Mouse (Mus musculus): ENCODE data around the gene Fbxo40. TPM values are rescaled to one million over a fixed set of nuclear protein-coding genes. Genes with fewer than 3 reads are reported as not detected.

Gene Fbxo40
- under 1 TPM in 1 of 2 experiments, not detected in 1; 0.18 TPM for total RNA-seq (2023)

DNA sequence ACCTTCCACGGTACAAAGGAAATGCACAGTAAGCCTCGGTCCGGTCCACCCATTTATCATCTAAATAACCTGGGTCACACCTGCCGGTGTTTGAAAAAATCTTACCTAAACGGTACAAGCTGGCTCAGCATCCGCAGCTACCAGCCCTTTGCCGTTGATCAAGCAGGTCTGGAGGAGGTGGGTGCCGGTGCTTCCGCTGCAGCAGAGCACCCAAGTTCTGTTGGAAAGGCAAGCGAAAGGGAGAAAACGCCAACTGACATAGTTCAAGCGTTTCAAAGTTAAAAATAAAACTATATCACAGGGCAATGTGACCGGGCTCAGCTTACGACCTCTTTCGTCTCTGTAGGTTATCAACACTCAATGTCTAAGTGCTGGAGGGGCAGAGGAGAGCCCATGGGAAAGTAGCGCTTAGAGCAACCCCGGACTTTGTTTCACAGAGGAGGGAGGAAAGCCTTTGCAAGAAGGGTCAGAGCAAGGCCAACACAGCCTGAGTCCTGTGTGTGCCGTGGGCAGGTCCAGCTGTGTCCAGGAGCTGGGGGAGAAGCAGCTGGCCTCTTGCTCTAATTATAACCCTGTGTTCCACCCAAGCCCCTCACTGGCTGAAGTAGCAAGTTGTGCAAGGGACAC is at the start of gene Fbxo40:
Gene Fbxo40, minus strand, starts transcription at position 469 of the 627 bp plus-strand sequence.

DNA sequence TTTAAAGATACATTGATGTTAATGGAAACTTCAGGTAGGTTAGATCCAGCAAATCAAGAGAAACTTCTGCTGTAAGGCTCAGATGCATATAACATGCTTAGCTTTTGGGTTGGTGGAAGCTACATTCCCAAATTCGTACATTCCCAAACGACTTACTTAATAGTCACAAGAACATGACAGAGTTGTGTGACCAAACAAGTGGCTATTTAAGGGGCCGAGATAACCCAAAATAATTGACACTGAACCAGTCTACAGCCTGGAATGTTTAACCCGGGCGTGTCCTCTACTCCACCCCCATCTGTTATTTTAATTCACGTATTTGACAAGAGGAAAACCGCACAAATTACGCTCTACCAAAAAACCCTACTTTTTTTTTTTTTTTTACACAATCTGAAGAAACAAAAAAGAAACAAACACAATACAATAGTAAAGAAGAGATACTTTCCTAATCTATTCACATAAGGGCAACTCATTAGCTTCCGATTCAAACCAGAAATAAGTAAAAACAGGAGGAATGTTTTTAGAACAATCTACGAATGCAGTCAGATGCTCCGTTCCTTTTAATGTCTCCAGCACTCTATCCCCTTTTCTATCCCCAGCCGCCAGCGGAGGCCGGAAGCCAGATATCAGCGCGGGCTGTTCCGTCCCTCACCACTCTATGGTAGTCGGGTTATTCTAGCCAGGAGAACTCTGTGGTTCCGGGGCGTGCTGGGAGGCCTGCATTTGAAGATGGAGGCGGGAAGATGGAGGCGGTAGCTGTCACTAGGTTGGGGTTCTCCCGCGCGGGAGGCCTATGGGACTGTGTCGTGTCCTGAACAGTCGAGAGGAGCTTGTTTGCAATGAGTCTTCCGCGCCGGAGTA is 21.0 kb upstream of the Fbxo40 start, which contains the start of gene Polq:
Gene Polq, plus strand, starts transcription at position 726 of the 861 bp plus-strand sequence.

DNA sequence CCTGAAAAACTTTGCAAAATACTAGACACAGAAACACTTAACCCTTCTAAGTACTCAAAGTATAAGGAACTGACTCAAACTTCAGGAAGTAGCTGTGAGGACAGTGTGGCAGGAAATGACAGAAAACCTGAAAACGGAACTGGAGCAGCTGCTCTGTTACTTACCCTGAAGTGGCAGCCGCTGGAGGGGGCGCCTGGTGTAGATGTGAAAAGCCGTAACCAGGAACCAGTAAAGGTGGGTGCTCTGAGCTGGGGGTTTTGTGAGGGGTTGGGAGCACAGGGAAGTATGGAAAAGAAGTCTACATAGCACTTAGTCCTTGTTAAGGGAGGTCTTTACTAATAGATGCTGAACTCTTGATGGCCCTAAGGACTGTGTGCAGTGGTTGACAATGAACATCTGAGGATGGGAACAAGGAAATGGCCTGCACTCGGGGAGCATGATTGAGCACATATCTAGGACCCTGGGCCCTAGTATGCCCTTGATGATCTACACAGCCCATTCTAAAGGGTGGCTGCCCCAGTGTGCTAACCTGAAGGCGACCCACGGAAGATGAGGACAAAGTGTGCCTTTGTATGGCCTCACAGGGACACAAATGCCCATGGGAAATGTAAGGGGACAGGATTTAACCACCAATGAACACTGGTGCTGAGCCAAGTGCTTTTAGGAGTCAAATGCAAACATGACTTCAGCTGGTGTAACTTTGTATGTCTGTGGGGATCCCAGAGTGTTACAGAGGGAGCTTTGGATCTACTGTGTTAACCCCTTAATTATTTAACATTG is 55.2 kb downstream of the Fbxo40 start, which contains the start of gene Hcls1:
Gene Hcls1, plus strand, starts transcription at position 143 of the 780 bp plus-strand sequence.

Other genes starting within 250 kb of the Fbxo40 start
- gene Slc15a2, start 205.5 kb downstream of the Fbxo40 start, total RNA-seq (2023) = 10 to 100 TPM; 24.7 to 32.9 TPM
- gene Iqcb1, start 162.1 kb downstream of the Fbxo40 start, total RNA-seq (2023) = 10 to 100 TPM; 11.6 to 12.8 TPM
- 1 to 10 TPM; 2.0 to 3.0 TPM for gene Eaf2, start 115.5 kb downstream of the Fbxo40 start, total RNA-seq (2023)
- gene Golgb1, start 115.3 kb downstream of the Fbxo40 start, total RNA-seq (2023) = 10 to 100 TPM; 39.1 to 42.7 TPM
- 100 to 1,000 TPM; 424 to 435 TPM for gene Hcls1, start 55.5 kb downstream of the Fbxo40 start, total RNA-seq (2023)
- under 1 TPM; 0.58 to 0.79 TPM for gene Polq, start 21.3 kb upstream of the Fbxo40 start, total RNA-seq (2023)